Mouse (Mus musculus) MEL-GATA-1-ER (cell line): ENCODE results near the gene Rab24.

Source experiments
- DNase-seq: peaks from one replicate; pipeline ENCODE4 v3.0.0-alpha.2; 2012; ENCODE audit warnings: low read depth; ENCODE audit errors: extremely low read depth

The Rab24 gene

GRCm38 (mm10) chr13:55321434-55322129 lies at the start of gene Rab24:
Gene Rab24 (minus strand): TSS chr13:55321946.
- DNase-seq = peak; percentile 79

GRCm38 (mm10) chr13:55371007-55371681 lies 49.4 kb upstream of the Rab24 start:
- DNase-seq = no peak

- no peak for DNase-seq
Measured at GRCm38 (mm10) chr13:55370234-55370633, 48.5 kb upstream of the Rab24 start.

GRCm38 (mm10) chr13:55369531-55370114 lies 47.9 kb upstream of the Rab24 start, which contains the start of gene Rgs14:
Gene Rgs14 (plus strand): TSS chr13:55369732.
- peak; percentile 96 for DNase-seq

GRCm38 (mm10) chr13:55368401-55368800 lies 46.7 kb upstream of the Rab24 start:
- no peak for DNase-seq

- peak; percentile 99 for DNase-seq
Measured at GRCm38 (mm10) chr13:55362453-55363060, 40.8 kb upstream of the Rab24 start, which contains the start of gene Lman2. Gene Lman2 (minus strand): TSS chr13:55362783.

GRCm38 (mm10) chr13:55361974-55362452 lies 40.3 kb upstream of the Rab24 start:
- DNase-seq = peak; percentile 18

- no peak for DNase-seq
Measured at GRCm38 (mm10) chr13:55361145-55361544, 39.4 kb upstream of the Rab24 start.

GRCm38 (mm10) chr13:55346745-55347144 lies 25.0 kb upstream of the Rab24 start:
- DNase-seq = no peak

- DNase-seq = no peak
Measured at GRCm38 (mm10) chr13:55344286-55344685, 22.5 kb upstream of the Rab24 start.

GRCm38 (mm10) chr13:55342469-55342868 lies 20.7 kb upstream of the Rab24 start:
- DNase-seq = no peak

GRCm38 (mm10) chr13:55339259-55339658 lies 17.5 kb upstream of the Rab24 start:
- DNase-seq = no peak

- no peak for DNase-seq
Measured at GRCm38 (mm10) chr13:55338131-55339054, 16.6 kb upstream of the Rab24 start.

- no peak for DNase-seq
Measured at GRCm38 (mm10) chr13:55337341-55337975, 15.7 kb upstream of the Rab24 start.

GRCm38 (mm10) chr13:55335701-55336100 lies 14.0 kb upstream of the Rab24 start:
- no peak for DNase-seq

- no peak for DNase-seq
Measured at GRCm38 (mm10) chr13:55332331-55332730, 10.6 kb upstream of the Rab24 start.

- no peak for DNase-seq
Measured at GRCm38 (mm10) chr13:55330567-55331400, 9.0 kb upstream of the Rab24 start.

GRCm38 (mm10) chr13:55329683-55330566 lies 8.2 kb upstream of the Rab24 start, which contains the start of gene Mxd3:
Gene Mxd3 (minus strand): TSS chr13:55329823.
- peak; percentile 77 for DNase-seq
